Mouse (Mus musculus) heart, adult 8-10 months (tissue): ENCODE results near the gene Naxd. TPM values are rescaled to one million over a fixed set of nuclear protein-coding genes. Genes with fewer than 3 reads are reported as not detected.
"Not testable (repeated sequence)": the region's sequence is repeated elsewhere in the genome, so short reads cannot be mapped to it uniquely, and the experiment has no call there.

Experiments used
- DNase-seq: peaks from one replicate; pipeline ENCODE4 v3.0.0; 2022; ENCODE audit warnings: low spot score
- total RNA-seq, 4 experiments: library from RNA; stranded (reverse); gene quantifications; 2 replicates each; pipeline ENCODE4 v1.2.4; 2022

Gene Naxd
- total RNA-seq, 4 experiments from 2014 or later: 30.7 to 35.3 (median 32.1) TPM

DNA sequence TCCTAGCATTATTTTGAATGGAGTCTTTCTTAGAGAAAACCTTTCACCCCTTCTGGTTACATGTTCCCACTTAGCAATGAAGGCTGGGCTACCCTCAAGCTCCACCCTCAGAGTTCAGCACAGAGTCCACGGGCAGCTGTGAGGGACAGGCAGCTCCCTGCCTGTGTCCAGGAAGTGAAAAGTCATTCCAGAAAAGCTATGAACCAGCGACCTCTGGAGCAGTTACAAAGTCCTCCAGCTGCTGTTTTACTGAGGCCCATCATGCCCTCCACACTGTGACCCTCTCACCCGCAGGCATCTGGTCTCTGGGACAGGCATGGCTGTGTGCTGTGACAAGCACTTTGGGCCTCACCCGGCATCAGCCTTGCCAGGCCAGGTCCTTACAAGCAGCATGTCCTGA, 24.2 kb upstream of the Naxd start:
- peak; percentile 48 for DNase-seq

DNA sequence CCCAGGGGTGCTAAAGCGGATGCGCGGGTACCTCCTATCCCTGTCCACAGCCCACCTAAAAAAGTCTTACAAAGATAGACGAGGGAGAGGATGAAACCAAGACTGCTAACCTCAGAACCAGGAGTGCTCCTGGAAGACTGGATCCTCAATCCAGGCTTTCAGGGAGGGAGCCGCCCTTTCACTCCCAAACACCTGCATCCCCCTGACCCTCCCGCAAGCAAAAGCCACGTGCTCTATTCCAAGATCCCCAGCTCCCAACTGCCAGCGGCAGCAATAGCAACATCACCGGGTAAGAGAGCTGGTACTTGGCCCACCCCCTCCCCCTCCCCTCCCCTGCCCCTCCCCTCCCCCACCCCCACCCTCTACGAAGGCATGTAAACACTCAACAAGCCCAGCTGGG, 21.9 kb upstream of the Naxd start:
- no peak for DNase-seq

DNA sequence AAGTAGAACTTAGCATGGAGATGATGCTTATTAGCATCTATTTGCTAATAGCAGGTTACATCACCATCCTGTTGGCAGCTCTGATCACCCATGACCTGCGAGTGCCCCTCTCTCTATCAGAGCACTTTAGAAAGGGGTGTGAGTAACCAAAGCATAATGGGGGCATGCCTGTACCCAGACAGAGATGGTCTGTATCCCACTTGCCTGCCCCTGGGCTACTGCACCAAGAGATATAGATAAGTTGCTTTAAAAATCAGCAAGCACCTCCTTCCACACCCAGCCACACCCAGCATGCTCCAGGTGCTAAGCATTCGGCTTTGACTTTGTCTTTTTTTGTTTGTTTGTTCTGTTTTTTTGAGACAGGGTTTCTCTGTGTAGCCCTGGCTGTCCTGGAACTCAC, 21.4 kb upstream of the Naxd start:
- DNase-seq: no peak

DNA sequence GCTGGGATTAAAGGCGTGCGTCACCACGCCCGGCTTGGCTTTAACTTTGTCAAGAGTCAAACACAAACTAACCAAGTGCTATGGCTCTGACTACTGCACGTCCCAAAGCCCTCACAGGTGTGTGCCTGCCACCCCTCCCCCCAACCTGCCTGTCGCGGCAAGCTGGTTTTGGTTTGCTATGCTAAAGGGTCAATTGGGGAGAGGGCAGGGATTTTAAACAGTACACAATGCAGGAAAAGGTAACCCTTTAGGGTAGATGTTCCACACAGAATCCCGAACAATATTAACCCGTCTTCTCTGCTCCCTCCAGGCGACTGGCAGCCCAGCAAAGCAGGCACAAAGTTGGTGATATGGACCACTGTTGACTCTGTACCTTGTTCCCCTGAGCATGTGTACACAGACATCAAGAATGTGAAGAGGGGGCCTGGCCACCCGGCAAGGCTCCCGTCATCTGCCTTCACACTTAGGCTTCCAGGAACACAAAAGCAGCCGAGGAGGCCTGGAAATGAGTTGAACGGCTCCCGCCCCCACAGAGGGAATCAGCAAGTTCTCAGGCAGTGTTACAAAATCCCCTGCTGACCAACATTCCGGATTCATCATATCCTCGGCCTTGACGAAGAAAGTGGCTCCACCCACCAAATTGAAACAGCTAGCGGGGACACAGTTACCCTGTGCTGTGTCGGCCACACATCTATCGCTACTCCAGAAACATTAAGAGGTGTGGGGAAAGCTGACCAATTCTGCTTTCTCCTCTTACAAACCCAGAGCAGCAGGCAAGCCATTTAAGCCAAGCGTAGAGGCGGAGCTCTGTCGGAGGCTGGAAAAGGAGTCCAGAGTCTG, 20.7 kb upstream of the Naxd start:
- DNase-seq: peak; percentile 83

DNA sequence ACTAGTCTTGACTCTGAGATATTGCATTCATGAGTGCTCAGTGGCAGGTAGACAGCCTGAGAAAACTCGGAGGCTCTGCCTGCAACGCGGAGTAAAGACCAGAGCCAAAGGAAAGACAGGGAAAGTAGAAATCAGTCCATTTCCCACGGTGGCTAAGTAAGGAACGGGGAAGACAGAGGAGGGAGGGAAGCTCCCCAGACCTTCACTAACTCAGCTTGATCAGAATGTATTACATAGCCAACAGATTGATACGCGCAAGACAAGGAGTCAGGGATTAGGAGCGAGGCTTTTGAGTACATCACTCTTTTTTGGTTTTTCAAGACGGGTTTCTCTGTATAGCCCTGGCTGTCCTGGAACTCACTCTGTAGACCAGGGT, 20.1 kb upstream of the Naxd start:
- DNase-seq: no peak

DNA sequence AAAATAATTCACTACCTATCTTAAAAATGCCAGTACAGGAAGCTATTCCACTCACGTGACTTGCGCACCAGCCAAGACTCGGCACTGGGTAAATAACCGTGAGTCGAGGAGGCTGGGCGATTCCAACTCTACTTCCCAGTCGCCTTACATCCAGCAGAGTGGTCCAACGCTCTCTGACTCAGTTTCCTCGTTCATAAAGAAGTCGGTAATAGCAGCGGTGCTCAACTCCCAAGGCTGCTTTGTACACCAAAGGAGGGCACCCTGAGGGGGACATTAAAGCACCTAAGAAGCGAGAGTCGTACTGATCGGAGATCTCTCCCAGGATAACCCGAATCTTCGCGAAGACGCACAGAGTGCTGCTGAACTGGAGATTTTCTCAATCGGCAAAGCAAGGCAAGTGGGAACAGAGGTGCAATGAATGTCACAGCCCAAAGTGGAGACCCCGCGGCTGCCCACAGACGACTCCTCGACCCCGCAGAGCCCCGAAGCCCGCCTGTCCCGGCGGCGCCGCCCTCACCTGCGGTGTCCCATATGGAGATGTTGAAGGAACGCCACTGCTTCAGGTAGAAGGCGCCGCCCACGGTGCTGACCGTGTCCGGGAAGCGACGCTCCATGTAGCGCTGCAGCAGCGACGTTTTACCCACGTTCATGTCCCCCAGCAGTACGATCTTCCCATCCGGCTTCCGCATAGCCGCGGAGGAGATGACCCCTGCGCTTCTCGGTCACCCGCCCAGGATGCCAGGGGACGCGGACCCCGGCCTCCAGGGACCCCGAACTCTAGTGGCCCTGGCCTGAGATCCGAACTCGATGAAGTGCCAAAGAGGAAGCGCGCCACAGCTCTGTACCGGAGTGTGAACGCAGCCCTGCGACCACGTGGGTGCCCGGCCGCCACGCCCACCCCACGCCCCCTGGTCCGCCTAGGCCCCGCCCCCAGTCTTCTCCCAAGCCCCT, 19.2 kb upstream of the Naxd start, which contains the start of gene Rab20:
Gene Rab20 (minus strand): TSS at position 900 of the 951 bp plus-strand sequence.
- peak; percentile 80 for DNase-seq

DNA sequence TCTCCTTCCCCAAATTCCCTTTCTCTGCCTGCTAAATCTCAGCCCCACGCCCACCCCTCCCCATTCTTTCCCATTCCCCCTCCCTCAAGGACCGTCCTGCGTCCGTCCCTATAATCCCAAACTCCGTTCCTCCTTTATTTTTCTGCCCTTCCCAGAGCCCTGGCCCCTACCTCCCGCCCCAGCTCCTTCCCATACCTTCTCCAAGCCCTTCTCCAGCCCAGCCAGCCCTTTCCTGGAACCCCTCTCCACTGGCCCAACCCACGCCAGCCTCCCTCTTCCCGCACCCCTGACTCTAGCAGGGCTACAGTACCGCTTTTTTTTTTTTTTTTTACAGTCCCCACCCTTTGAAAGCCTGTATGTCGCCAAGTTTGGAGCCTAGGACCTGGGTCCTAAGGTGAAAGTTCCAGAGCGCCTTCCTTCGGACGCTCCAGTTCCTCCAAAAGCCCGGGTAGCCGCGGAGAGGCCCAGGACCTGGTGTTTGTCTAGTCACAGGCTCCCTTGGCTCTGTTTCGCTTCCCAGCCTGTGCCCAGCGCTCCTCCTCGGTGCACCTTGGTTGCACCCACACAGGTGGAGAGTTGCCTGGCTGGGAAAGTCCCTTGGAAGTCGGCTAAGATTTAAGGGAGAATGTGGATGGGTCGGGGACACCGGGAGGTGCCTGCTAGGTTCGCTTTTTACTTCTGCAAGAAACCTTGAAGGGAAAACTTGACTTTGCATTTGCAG, 18.3 kb upstream of the Naxd start:
- DNase-seq: no peak

DNA sequence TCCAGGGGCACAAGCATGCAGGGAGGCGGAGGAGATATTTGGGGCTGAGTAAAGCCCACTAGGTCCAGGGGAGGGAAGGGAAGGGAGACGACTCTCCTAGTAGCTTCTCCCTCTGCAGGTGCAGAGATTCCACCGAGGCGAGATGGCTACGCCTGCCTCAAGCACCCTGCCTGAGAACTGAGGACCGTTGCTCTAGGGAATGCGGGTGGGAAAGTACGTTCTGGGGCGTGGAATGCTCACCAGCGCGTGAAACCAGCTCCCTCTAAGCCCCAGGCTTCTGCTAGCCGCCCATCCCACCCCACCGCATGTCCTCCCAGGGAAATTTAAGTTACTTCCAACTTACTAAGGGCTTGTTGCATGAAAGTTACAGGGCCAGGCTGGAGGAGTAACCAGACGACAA, 17.7 kb upstream of the Naxd start:
- no peak for DNase-seq

DNA sequence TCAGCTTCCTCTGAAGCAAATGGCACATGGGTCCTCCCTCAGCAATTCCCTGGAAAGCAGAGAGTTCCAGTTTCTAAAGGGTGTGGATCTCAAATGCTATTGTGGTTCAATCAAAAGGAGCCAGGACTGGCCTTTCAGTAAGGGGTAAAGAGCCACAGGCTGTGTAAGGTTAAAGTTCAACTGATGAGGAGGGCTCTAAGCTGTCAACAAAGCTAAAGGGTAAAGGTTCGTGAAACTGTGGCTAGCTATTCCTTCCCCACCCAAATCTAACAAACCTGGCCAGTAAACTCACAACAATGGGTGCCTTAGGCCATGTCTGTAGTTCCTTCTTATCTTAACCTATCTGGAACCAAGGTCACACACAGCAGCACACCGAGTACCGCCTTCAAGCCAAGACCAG, 15.4 kb upstream of the Naxd start:
- no peak for DNase-seq

DNA sequence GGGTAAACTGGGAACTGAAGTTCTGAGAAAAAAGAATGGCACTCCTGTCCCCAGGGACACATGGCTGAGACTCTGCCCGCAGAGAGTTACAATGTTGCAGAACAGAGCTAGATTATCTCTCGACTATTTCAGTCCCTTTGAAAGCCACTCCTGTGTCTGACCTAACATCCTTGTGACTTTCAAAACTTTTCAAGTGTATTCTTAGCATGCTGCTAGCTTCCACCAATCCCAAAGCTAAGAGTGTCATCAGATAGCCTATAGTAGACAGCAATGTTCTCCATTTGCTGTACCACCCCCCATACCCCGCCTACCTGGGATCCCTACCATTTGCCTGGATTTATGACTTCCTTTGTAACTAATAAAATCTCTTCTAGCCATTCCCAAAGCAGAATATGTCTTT, 14.8 kb upstream of the Naxd start:
- no peak for DNase-seq

DNA sequence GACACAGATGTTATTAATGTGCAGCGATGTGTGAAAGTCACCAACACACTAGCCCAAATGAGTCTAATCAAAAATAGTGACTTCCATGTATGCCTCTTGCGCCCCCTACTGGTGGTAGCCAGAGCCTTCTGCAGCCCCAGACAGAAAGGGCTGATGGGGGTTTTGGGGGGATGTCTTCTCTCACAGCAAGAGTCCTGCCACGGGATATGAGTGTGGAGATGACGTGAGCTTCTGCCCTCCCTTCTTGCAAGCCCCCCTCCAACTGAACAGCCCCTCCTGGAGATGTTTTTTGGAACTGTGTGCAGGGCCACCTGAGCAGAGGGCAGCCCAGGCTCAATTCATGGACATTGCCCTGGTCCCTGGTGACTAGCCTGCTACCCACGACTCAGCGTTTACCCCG, 11.2 kb upstream of the Naxd start:
- DNase-seq: peak; percentile 77

DNA sequence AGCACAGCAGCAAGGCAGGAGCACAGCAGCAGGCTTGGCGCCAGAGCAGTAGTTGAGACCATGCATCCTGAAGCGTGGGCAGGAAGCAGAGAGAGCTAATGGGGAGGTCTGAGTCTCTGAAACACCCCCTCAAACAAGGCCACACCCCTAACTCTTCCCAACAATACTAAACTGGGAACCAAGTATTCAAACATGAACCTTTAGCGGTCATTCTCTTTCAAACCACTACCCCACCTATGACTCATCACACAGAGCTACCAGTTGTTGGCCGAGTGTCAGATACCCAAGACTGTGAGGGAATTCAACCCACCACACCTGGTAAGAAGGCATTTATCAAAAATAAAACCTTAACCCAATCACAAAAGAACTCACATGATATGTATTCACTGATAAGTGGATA, 10.1 kb upstream of the Naxd start:
- DNase-seq: no peak

DNA sequence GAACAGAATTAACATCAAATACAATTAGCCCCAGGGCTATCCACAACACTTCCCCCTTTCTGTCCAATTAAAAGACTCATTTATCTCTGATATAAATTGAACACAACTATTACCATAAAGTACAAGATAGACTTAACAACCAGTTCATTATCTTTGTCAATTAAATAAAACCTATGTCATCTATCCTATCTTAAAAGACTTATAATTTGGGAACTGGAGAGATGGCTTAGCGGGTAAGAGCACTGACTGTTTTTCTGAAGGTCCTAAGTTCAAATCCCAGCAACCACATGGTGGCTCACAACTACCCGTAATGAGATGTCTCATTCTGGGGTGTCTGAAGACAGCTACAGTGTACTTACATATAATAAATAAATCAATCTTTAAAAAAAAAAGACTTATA, 5.0 kb upstream of the Naxd start:
- DNase-seq: not testable (repeated sequence)

DNA sequence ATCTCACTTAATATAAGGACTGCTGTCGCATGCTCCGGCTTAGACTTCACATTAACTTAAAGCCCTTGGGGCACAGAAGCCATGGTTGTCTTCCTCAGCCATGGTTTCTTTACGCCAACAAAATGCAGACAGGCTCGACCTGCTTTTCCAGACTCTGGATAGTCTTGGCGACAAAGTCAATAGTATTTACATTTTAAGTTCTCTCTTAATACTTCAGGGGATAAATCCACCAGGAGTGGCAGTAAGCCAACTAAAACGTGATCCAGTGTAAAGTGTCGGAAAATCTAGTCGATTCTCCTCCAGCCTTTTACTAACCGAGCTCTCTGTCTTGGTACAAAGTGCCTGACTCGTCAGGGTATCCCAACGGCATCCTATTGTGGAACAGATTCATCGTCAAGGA, 975 bp downstream of the Naxd start:
- DNase-seq: no peak

DNA sequence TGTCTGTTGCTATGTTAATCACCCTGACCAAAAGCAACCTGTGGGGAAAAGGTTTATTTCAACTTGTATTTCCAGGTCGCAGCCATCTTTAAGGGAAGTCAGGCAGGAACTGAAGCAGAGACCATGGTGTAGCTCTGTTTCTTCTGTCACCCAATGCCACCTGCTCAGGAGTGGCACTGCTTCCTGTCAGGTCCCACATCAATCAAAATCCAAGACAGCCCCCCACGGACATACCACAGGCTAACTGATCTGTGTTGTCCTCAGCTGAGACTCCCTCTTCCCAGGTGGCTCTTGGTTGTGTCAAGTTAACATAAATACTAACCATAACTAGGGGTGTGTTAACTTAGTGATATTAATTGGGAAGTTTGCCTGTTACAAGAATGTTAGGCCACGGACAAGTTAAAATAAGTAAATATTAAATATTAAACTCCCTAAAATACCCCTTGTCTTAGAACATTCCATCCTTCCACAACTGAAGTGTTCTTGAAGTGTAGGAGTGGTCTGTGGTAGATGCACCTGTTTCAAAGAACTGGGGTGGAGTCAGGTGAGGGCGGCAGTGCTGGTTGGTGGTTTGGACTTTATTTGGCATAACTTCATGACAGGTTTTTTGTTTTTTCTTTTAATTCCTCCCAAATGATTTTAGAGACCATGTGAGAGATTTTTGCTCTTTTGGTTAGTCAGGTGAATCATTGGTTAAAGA, 1.6 kb downstream of the Naxd start:
- DNase-seq: no peak

DNA sequence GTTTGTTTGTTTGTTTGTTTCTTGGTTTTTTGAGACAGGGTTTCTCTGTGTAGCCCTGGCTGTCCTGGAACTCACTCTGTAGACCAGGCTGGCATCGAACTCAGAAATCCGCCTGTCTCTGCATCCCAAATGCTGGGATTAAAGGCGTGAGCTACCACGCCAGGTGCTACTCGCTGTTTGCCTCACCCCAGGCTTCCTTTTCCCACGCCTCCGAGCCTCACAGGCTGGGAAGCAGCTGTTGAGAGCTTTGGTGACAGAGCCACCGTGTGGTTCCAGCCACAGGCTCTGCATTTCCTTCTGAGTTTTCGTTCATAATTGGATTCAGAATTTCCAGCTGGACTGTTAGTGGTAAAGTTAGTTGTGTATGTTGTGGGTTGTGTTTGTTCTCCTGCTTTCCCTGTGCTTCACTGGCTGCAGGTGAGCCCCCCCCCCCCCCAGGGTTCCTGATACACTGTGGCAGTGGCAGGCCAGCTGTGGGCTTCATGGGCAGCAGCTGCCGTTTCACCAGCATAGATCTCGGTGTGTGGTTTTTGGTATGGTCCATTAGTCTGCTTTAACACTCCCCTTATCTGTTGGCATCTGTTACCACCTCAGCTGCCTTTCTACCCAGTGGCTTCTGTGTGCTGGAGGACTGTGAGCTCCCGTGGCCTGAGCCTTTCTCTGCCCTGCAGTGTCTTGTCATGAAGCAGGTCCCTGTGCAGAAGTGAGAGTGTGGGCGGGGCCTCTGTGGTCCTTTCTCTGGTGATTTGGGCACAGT, 6.3 kb downstream of the Naxd start:
- no peak for DNase-seq

DNA sequence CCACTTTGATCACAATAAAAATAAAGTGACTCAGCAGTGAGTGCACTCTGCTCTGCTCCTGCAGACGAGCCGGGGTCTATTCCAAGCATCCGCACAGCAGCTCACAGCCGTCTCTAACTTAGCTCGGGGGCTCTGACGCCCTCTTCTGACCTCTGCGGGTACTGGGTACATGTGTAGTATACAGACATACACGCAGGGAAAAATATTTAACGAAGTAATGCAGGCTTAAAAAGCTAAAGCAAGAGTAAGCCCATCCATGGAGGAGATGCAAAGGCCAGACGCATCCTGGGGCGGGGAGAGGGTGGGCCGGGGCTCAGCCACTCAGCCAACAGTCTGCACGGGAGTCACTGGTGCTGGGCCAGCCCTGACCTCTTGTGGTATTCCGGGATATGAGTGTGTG, 8.8 kb downstream of the Naxd start:
- no peak for DNase-seq

DNA sequence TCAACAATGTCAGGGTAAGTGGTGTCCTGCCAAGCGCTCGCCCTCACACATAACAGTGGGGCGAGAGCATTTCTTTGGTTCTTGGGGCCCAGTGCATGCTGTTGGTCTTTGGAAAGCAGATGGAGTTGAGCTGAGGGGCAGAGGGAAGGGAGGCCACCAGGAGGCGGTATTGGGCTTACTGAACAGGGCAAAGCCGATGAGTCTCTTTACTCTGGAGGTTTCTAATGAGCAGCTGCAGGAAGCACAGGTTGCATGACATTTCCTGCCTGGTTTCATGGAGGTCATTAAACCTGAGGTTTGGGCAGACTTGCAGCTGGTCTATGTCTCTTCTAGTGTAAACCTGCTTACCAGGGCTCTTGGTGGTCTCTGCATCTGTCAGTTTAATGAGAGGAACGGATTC, 9.5 kb downstream of the Naxd start:
- DNase-seq: peak; percentile 33

DNA sequence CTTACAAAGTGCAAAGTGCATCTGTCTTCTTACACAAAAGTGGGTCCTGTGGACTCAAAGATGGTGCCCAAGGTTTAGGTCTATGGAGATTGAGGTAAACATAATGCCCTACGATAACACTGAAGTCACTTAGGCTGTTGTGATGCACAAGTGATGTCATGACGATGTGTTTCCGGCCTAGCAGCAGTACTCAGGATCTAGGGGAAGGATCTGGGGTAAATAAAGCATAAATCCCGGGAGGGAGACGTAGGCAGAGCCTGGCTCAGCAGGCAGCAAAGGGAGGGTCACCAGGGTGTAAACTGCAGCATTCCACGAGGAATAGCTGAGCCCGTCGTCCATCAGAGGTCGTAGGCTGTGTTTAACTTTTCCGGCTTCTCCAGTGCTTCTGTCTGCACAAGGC, 11.6 kb downstream of the Naxd start:
- no peak for DNase-seq

DNA sequence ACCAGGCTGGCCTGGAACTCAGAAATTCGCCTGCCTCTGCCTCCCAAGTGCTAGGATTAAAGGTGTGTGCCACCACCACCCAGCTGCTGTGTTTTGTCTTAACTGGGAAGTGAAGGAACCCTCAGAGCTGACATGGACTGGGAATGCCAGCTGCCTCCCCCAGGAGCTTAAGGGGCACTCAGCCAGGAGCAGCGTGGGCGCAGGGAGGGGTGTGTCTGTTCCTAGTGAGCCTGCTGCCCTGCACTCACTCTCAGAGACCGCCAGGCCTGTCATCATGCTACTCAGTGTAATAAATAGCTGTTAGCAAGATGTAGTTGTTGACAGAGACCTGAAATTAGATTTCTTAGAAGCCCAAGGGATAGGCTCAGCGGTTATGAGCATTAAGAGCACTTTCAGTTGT, 13.7 kb downstream of the Naxd start:
- no peak for DNase-seq

DNA sequence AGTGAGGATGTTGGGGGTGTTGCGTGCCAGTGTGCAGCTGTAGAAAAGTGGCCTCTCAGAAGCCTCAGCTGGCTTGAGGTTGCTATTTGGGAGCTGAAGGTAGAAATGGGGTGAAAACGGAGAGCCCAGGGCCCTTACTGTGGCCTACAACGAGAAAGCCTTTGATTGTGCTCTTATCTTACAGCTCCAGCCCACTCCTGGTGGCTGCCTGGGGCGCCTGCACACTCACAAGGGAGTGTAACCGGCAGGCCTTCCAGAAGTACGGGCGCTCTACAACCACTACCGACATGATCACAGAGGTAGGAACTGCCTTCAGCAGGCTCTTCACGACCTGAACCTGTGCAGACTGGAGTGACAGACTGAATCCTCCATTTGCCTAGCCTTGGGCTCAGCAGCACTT, 15.4 kb downstream of the Naxd start:
- DNase-seq: no peak
